Mouse (Mus musculus): ENCODE results near the gene Sema4d. TPM values are rescaled to one million over a fixed set of nuclear protein-coding genes. Genes with fewer than 3 reads are reported as not detected.
A peak's percentile ranks its signal among the peaks of the same experiment; 100 is the strongest.
"Not testable (repeated sequence)": the region's sequence is repeated elsewhere in the genome, so short reads cannot be mapped to it uniquely, and the experiment has no call there.

Gene Sema4d
- total and polyA plus RNA-seq, 3 experiments: 6.9 to 20.3 TPM; not detected in 1

GRCm38 (mm10) chr13:51834520-51834919 is 41.0 kb upstream of the Sema4d start:
- Histone ChIP-seq H3K4me3 (ENCODE audit: control insufficient read depth in 1 of 2, insufficient read depth in 1 of 2, low read depth in 2 of 2, low read length in 2 of 2) (no peak overlapping the region; a peak in 1 of 4 replicates), H3K9ac (ENCODE audit: control insufficient read depth, low read depth, low read length, poor library complexity, severe bottlenecking) (no peak overlapping the region), H3K4me1 (ENCODE audit: control insufficient read depth in 1 of 2, insufficient read depth in 2 of 2, low read length in 2 of 2) (peaks cover 0 to 12% of the 10 kb centered on the region in 2 experiments; a peak in 1 of 4 replicates), H3K9me3 (replicated peaks; ENCODE audit: insufficient read depth, low read length) (no peaks in the 10 kb centered on the region), H3K27me3 (ENCODE audit: control insufficient read depth in 1 of 2, insufficient read depth in 2 of 2, low read length in 2 of 2) (no peaks in the 10 kb centered on the region), H3K79me2 (ENCODE audit: control insufficient read depth, insufficient read depth, low read length, poor library complexity) (no peaks in the 10 kb centered on the region), H3K36me3 (ENCODE audit: control insufficient read depth in 1 of 2, insufficient read depth in 2 of 2, low read length in 2 of 2) (no peaks in the 10 kb centered on the region; a peak in 1 of 4 replicates), H3K27ac (ENCODE audit: control insufficient read depth, low read depth, low read length) (no peak overlapping the region)
- DNase-seq (ENCODE audit: low read depth, low spot score): no peak
- TF ChIP-seq MXI1 (IDR thresholded peaks at IDR 0.05; ENCODE audit: low read depth, low read length) (no peak), MYB (IDR thresholded peaks at IDR 0.05; ENCODE audit: low read depth, low read length) (no peak), TCF12 (IDR thresholded peaks at IDR 0.05; ENCODE audit: low read depth, low read length) (0 out of 2 replicates have a peak, but pooled peaks have one; percentile 13)

- peak; percentile 31 to 51 (median 41); a peak in 5 of 6 replicates for TF ChIP-seq CTCF (IDR thresholded peaks at IDR 0.05 in 2 of 3, conservative IDR thresholded peaks at IDR 0.05 in 1 of 3; ENCODE audit: control insufficient read depth in 1 of 3, insufficient read depth in 1 of 3, low read depth in 2 of 3, low read length in 3 of 3, poor library complexity in 1 of 3, severe bottlenecking in 1 of 3)
- not testable (repeated sequence) for H3K27ac ChIP-seq (ENCODE audit: control insufficient read depth, low read depth, low read length); H3K79me2 ChIP-seq (ENCODE audit: control insufficient read depth, insufficient read depth, low read length, poor library complexity); H3K4me3 ChIP-seq (ENCODE audit: control insufficient read depth in 1 of 2, insufficient read depth in 1 of 2, low read depth in 2 of 2, low read length in 2 of 2); H3K27me3 ChIP-seq (ENCODE audit: control insufficient read depth in 1 of 2, insufficient read depth in 2 of 2, low read length in 2 of 2); H3K9ac ChIP-seq (ENCODE audit: control insufficient read depth, low read depth, low read length, poor library complexity, severe bottlenecking); H3K36me3 ChIP-seq (ENCODE audit: control insufficient read depth in 1 of 2, insufficient read depth in 2 of 2, low read length in 2 of 2); H3K9me3 ChIP-seq (replicated peaks; ENCODE audit: insufficient read depth, low read length)
- H3K4me1 ChIP-seq (ENCODE audit: control insufficient read depth in 1 of 2, insufficient read depth in 2 of 2, low read length in 2 of 2): peaks cover 0 to 12% of the 10 kb centered on the region in 2 experiments; a peak in 1 of 4 replicates
- peak; percentile 61 for DNase-seq (ENCODE audit: low read depth, low spot score)
These were observed 40.5 kb upstream of the Sema4d start for GRCm38 (mm10) chr13:51834024-51834423.

- no peak for DNase-seq (ENCODE audit: low read depth, low spot score)
- TF ChIP-seq GATA1 (IDR thresholded peaks at IDR 0.05; ENCODE audit: low read depth, low read length) (no peak), MEF2A (IDR thresholded peaks at IDR 0.05; ENCODE audit: extremely low read depth, insufficient replicate concordance, low read depth, low read length, poor library complexity, severe bottlenecking) (no peak), RAD21 (IDR thresholded peaks at IDR 0.05; ENCODE audit: low read depth, low read length) (no peak), NELFE (IDR thresholded peaks at IDR 0.05; ENCODE audit: low read depth, low read length) (no peak), MAZ (IDR thresholded peaks at IDR 0.05; ENCODE audit: low read depth, low read length) (no peak), GABPA (IDR thresholded peaks at IDR 0.05; ENCODE audit: low read depth, low read length) (no peak), USF1 (IDR thresholded peaks at IDR 0.05; ENCODE audit: low read depth, low read length) (no peak), MAX (IDR thresholded peaks at IDR 0.05; ENCODE audit: low read length) (no peak), USF2 (IDR thresholded peaks at IDR 0.05; ENCODE audit: borderline replicate concordance in 1 of 2, insufficient read depth in 1 of 2, low read depth in 1 of 2, low read length in 2 of 2) (no peak), TAL1 (IDR thresholded peaks at IDR 0.05; ENCODE audit: low read length) (no peak), E2F4 (IDR thresholded peaks at IDR 0.05; ENCODE audit: borderline replicate concordance, low read depth, low read length) (no peak)
- no peaks in the 10 kb centered on the region; a peak in 1 of 4 replicates for H3K36me3 ChIP-seq (ENCODE audit: control insufficient read depth in 1 of 2, insufficient read depth in 2 of 2, low read length in 2 of 2)
- H3K27me3 ChIP-seq (ENCODE audit: control insufficient read depth in 1 of 2, insufficient read depth in 2 of 2, low read length in 2 of 2): no peaks in the 10 kb centered on the region
- H3K4me1 ChIP-seq (ENCODE audit: control insufficient read depth in 1 of 2, insufficient read depth in 2 of 2, low read length in 2 of 2): peaks cover 0 to 14% of the 10 kb centered on the region in 2 experiments; a peak in 1 of 4 replicates
- no peaks in the 10 kb centered on the region for H3K79me2 ChIP-seq (ENCODE audit: control insufficient read depth, insufficient read depth, low read length, poor library complexity)
- no peak overlapping the region for H3K4me3 ChIP-seq (ENCODE audit: control insufficient read depth in 1 of 2, insufficient read depth in 1 of 2, low read depth in 2 of 2, low read length in 2 of 2)
- no peak overlapping the region for H3K9ac ChIP-seq (ENCODE audit: control insufficient read depth, low read depth, low read length, poor library complexity, severe bottlenecking)
- H3K27ac ChIP-seq (ENCODE audit: control insufficient read depth, low read depth, low read length): no peak overlapping the region
- H3K9me3 ChIP-seq (replicated peaks; ENCODE audit: insufficient read depth, low read length): no peaks in the 10 kb centered on the region
These were observed 40.1 kb upstream of the Sema4d start for GRCm38 (mm10) chr13:51833611-51834010.
